Mouse (Mus musculus) MN1 (cell line): ENCODE data around the gene Gm21797.
"Not testable (repeated sequence)": the region's sequence is repeated elsewhere in the genome, so short reads cannot be mapped to it uniquely, and the experiment has no call there.

Experiments
- DNase-seq: peaks from one replicate; pipeline ENCODE4 v3.0.0-alpha.2; 2016; ENCODE audit warnings: low spot score

Gene Gm21797

GRCm38 (mm10) chrY:40775665-40776064 lies at the start of gene Gm21797:
Gene Gm21797 (minus strand): TSS chrY:40775765.
- not testable (repeated sequence) for DNase-seq

- DNase-seq: not testable (repeated sequence)
Observed at GRCm38 (mm10) chrY:40804614-40805013, 29.0 kb upstream of the Gm21797 start, which contains the start of gene Gm20795. Gene Gm20795 (plus strand): TSS chrY:40804914.
